Mouse (Mus musculus) layer of hippocampus, postnatal 10 days (tissue): ENCODE results near the gene 1600002K03Rik. TPM values are rescaled to one million over a fixed set of nuclear protein-coding genes. Genes with fewer than 3 reads are reported as not detected.
"Not testable (repeated sequence)": the region's sequence is repeated elsewhere in the genome, so short reads cannot be mapped to it uniquely, and the experiment has no call there.

Experiments used
- DNase-seq, 2 experiments: peaks; one replicate each; pipeline ENCODE4 v3.0.0; 2021; ENCODE audit warnings: low spot score in 2 of 2
- total RNA-seq, 2 experiments: library from RNA; stranded (reverse); gene quantifications; 2 replicates each; pipeline ENCODE4 v1.2.3; 2021

The 1600002K03Rik gene
- total RNA-seq, 2 experiments from 2014 or later = 4.3 to 6.7 TPM

DNA sequence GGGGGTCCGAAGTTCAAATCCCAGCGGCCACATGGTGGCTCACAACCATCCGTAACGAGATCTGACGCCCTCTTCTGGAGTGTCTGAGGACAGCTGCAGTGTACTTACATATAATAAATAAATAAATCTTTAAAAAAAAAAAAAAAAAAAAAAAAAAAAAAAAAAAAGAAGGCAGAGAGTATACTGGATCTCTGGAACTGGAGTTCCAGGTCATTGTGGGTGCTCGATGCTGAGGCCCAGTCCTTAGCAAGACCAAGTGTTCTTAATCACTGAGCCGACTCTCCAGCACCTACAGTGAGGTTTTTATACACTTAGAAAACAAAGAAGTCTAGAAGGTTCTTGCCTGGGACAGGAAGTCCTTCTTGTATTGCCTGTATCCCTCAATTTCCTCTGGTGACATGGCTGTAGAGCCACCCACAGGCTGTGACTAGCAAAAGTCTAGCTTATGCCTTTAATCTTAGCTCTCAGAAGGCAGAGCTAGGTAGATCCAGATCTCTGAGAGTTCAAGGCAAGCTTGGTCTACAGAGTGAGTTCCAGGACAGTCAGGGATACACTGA lies 38.9 kb downstream of the 1600002K03Rik start:
- not testable (repeated sequence) for DNase-seq

DNA sequence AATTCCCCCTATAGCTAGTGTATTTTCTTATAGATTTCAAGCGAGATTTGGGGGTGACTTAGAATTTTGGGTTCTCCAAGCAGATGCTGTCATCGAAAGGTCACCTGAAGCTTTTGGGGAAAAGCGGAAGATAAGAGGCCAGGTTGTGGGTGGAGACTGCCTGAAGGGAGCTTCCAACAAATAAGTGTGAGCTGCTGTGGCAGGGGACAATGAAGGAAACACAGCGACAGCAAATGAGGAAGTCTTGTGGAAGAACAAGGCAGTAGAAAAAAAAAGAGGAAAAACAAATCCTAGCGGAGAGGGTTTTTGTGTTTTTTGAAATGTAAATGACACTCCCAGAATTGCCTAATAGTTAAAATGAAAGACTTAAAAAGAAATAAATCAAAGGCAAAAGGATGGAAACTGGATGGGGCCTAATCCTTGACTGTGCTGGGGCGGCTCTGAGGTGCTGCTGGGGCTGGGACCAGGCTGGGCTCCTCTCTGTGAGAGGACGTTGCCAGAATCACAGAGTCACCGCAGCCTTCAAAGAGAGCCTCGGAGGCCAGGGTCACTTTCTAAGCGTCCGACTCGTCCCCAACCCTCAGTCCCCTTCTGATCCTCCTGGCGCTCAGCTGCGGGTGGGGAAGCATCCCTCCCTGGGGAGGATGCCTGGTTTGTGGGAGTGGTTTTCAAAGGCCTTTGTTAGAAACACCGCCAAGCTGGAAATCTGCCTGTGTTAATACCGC lies 42.5 kb downstream of the 1600002K03Rik start:
- no peak for DNase-seq

DNA sequence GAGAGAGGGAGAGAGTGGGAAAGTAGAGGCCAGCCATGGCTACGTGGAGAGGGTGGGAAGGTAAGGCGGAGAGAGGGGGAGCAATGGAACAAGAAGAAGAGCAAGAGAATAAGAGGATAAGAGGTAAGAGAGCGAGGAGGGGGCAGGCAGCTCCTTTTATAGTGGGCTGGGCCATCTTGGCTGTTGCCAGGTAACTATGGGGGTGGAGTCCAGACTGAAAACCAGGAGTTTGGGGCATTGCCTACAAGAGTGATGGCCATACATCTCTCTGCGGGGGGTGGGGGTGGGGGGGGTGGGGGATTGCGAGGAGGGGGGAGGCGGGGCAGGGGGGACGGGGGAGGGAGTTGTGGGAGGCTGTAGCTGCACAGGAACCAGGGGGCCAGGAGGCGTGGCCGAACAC lies 47.9 kb downstream of the 1600002K03Rik start:
- DNase-seq = no peak

DNA sequence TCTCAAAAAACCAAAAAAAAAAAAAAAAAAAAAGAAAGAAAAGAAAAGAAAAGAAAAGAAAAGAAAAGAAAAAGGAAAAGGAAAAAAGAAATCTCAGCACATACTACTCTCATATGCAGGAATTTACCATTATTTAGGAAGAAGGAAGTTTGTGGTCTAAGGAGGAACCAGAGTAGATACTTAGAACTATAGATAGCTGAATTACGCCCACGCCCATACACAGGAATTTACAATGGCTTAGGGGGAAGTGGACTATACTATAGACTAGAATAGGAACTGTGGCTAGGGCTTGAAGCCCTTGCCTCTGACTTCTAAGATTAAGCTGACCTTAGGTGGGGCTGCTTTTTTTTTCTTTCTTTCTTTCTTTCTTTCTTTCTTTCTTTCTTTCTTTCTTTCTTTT lies 50.4 kb downstream of the 1600002K03Rik start:
- DNase-seq = not testable (repeated sequence)

Other genes starting within 250 kb of the 1600002K03Rik start
- gene Arid3a, start 245.9 kb upstream of the 1600002K03Rik start, total RNA-seq = 1 to 10 TPM; 5.5 to 8.4 TPM
- gene Wdr18, start 212.8 kb upstream of the 1600002K03Rik start, total RNA-seq = 10 to 100 TPM; 41.8 to 46.5 TPM
- under 1 TPM; 0.13 to 0.27 TPM for gene Grin3b, start 202.2 kb upstream of the 1600002K03Rik start, total RNA-seq
- 100 to 1,000 TPM; 137 to 139 TPM for gene Tmem259, start 188.6 kb upstream of the 1600002K03Rik start, total RNA-seq
- gene Cnn2, start 184.4 kb upstream of the 1600002K03Rik start, total RNA-seq = 10 to 100 TPM in 1 of 2 experiments, 1 to 10 TPM in 1; 8.2 to 10.3 TPM
- 10 to 100 TPM in 1 of 2 experiments, 1 to 10 TPM in 1; 9.3 to 10.3 TPM for gene Abca7, start 176.4 kb upstream of the 1600002K03Rik start, total RNA-seq
- gene Arhgap45, start 156.3 kb upstream of the 1600002K03Rik start, total RNA-seq = 1 to 10 TPM; 3.3 to 3.8 TPM
- 10 to 100 TPM; 66.9 to 76.7 TPM for gene Polr2e, start 133.1 kb upstream of the 1600002K03Rik start, total RNA-seq
- 100 to 1,000 TPM; 408 to 448 TPM for gene Gpx4, start 125.8 kb upstream of the 1600002K03Rik start, total RNA-seq
- 10 to 100 TPM; 19.7 to 23.9 TPM for gene Sbno2, start 67.4 kb upstream of the 1600002K03Rik start, total RNA-seq
- gene Stk11, start 57.1 kb upstream of the 1600002K03Rik start, total RNA-seq = 10 to 100 TPM; 77.1 to 88.3 TPM
- gene Atp5d, start 34.3 kb upstream of the 1600002K03Rik start, total RNA-seq = 100 to 1,000 TPM; 385 to 392 TPM
- gene Cbarp, start 32.1 kb upstream of the 1600002K03Rik start, total RNA-seq = 100 to 1,000 TPM; 360 to 374 TPM
- gene Midn, start 24.7 kb upstream of the 1600002K03Rik start, total RNA-seq = 100 to 1,000 TPM; 112 to 128 TPM
- gene Cirbp, start 7.0 kb upstream of the 1600002K03Rik start, total RNA-seq = 100 to 1,000 TPM; 154 to 175 TPM
- gene Efna2, start 6.5 kb downstream of the 1600002K03Rik start, total RNA-seq = 10 to 100 TPM; 16.8 to 19.8 TPM
- 10 to 100 TPM; 40.3 to 46.6 TPM for gene Mum1, start 53.5 kb downstream of the 1600002K03Rik start, total RNA-seq
- gene Ndufs7, start 76.2 kb downstream of the 1600002K03Rik start, total RNA-seq = 100 to 1,000 TPM; 143 to 152 TPM
- gene Gamt, start 88.1 kb downstream of the 1600002K03Rik start, total RNA-seq = 10 to 100 TPM; 27.8 to 31.5 TPM
- gene Dazap1, start 88.5 kb downstream of the 1600002K03Rik start, total RNA-seq = 10 to 100 TPM; 94.6 to 96.3 TPM
- gene Rps15, start 119.5 kb downstream of the 1600002K03Rik start, total RNA-seq = 100 to 1,000 TPM; 733 to 857 TPM
- 100 to 1,000 TPM; 179 to 181 TPM for gene Apc2, start 123.0 kb downstream of the 1600002K03Rik start, total RNA-seq
- 10 to 100 TPM; 19.7 to 22.2 TPM for gene 2310011J03Rik, start 147.6 kb downstream of the 1600002K03Rik start, total RNA-seq
- gene Pcsk4, start 156.6 kb downstream of the 1600002K03Rik start, total RNA-seq = 1 to 10 TPM; 7.1 to 8.0 TPM
- 10 to 100 TPM; 10.3 to 11.6 TPM for gene Reep6, start 157.0 kb downstream of the 1600002K03Rik start, total RNA-seq
- gene Adamtsl5, start 175.5 kb downstream of the 1600002K03Rik start, total RNA-seq = 1 to 10 TPM in 1 of 2 experiments, under 1 TPM in 1; 0.75 to 1.2 TPM
- 1 to 10 TPM; 1.7 to 3.8 TPM for gene Plk5, start 183.5 kb downstream of the 1600002K03Rik start, total RNA-seq
- 10 to 100 TPM; 33.6 to 36.6 TPM for gene Mex3d, start 214.7 kb downstream of the 1600002K03Rik start, total RNA-seq
- 100 to 1,000 TPM; 119 to 129 TPM for gene Mbd3, start 226.6 kb downstream of the 1600002K03Rik start, total RNA-seq
- 100 to 1,000 TPM; 503 to 527 TPM for gene Uqcr11, start 233.9 kb downstream of the 1600002K03Rik start, total RNA-seq